9 mouse cellular contexts compared by ENCODE assay signal in genomic region chr1:38392928-38393327, GRCm38 (mm10).
DNase-seq lines count a peak whose midpoint lies in the region; ATAC-seq and TF ChIP-seq lines count a peak whose summit lies in the region.
"Had no signal": no experiment of that assay in that cellular context is flagged by ENCODE, and none has a peak within 500 bp of the region (broad histone marks: within the 10 kb centered on the region; RNA-seq: fewer than 3 reads in every experiment).

No protein-coding gene starts in this region.

- H3K4me3 ChIP-seq in ES-E14 (ENCODE audit: insufficient read depth in 1 of 2, low read depth in 1 of 2, low read length in 2 of 2, poor library complexity in 1 of 2, severe bottlenecking in 1 of 2): no peak overlapping the region
- H3K4me3 ChIP-seq: limb, embryonic 13.5 days had no signal

- no peaks in the 10 kb centered on the region for H3K9me3 ChIP-seq in ES-E14 (ENCODE audit: control insufficient read depth, insufficient read depth, low read depth, low read length)
- H3K9me3 ChIP-seq: limb, embryonic 13.5 days had no signal

- intact Hi-C loops in gastrocnemius, postnatal 14 days (cut with DNase I; ENCODE audit: low total_unique reads): loop anchor here (10.0 kb wide), 1 partner anchor 208 kb away; no protein-coding TSS in a partner anchor

- peaks cover 3% of the 10 kb centered on the region; the same call in 1 of the 2 replicates for H3K36me3 ChIP-seq in ES-E14 (ENCODE audit: control insufficient read depth, insufficient read depth, low read length, poor library complexity, severe bottlenecking)
- H3K36me3 ChIP-seq: limb, embryonic 13.5 days had no signal

- in situ Hi-C loops in ES-E14 (cut with MboI; ENCODE audit: low sequenced_read_pairs in 2 of 2, unreplicated experiment in 2 of 2): no loop called here

- no peak overlapping the region for H3K27ac ChIP-seq in ES-E14 (ENCODE audit: insufficient read depth, low read depth, low read length, poor library complexity, severe bottlenecking)
- H3K27ac ChIP-seq: limb, embryonic 13.5 days had no signal

- H3K4me1 ChIP-seq in ES-E14 (ENCODE audit: control insufficient read depth in 2 of 2, insufficient read depth in 2 of 2, low read length in 2 of 2, poor library complexity in 1 of 2): peaks cover 2 to 15% of the 10 kb centered on the region in 2 experiments; a peak in 1 of 4 replicates

- no peak for ATAC-seq in frontal cortex, adult (ENCODE audit: low TSS enrichment)

- peak; percentile 56 to 59 for DNase-seq in frontal cortex, postnatal 25 days (ENCODE audit: low spot score in 2 of 2)
- peak; percentile 33 for DNase-seq in ES-E14 (ENCODE audit: low read depth, low spot score)
- DNase-seq in cerebellum, postnatal 10 days: peak; percentile 89 to 90
- peak; percentile 75 for DNase-seq in gastrocnemius, postnatal 14 days
- DNase-seq in layer of hippocampus, adult 9-10 months (ENCODE audit: low spot score): peak; percentile 55
- peak; percentile 68 to 80 for DNase-seq in lung, postnatal 4 days
- peak; percentile 83 for DNase-seq in testis, postnatal 10 days (ENCODE audit: low spot score)

- H3K9ac ChIP-seq in ES-E14 (ENCODE audit: insufficient read depth, low read depth, low read length, poor library complexity, severe bottlenecking): no peak overlapping the region
- H3K9ac ChIP-seq: limb, embryonic 13.5 days had no signal

TF ChIP-seq in ES-E14, 5 proteins besides CTCF, POLR2A, EP300 and RAD21:
- TF ChIP-seq HCFC1 (IDR thresholded peaks at IDR 0.05; ENCODE audit: borderline replicate concordance, insufficient read depth, low read length) (no peak), CHD2 (IDR thresholded peaks at IDR 0.05; ENCODE audit: low read depth, low read length) (no peak), ZC3H11A (IDR thresholded peaks at IDR 0.05; ENCODE audit: borderline replicate concordance, low read depth, low read length) (no peak), ZNF384 (IDR thresholded peaks at IDR 0.05; ENCODE audit: low read depth, low read length) (no peak), MAFK (IDR thresholded peaks at IDR 0.05; ENCODE audit: insufficient read depth, low read depth, low read length) (no peak)
TF ChIP-seq in ES-E14: peak in this region for 0.

Comparison
In these comparisons a context has a peak if more than half of its experiments do, and no peak if none do; other contexts are left out.
1. DNase-seq: peak in every context shown above with its lines; median percentile 90 in cerebellum, postnatal 10 days; 83 in testis, postnatal 10 days; 75 in gastrocnemius, postnatal 14 days; 74 in lung, postnatal 4 days; 58 in frontal cortex, postnatal 25 days; 55 in layer of hippocampus, adult 9-10 months; 33 in ES-E14.